Mouse (Mus musculus): ENCODE data around the gene Zfhx3. TPM values are rescaled to one million over a fixed set of nuclear protein-coding genes. Genes with fewer than 3 reads are reported as not detected.

The Zfhx3 gene
- polyA plus RNA-seq, 1 experiment from 2014 or later = 8.2 TPM

- Histone ChIP-seq H3K4me3 (ENCODE audit: low read depth, low read length) (no peak overlapping the region), H3K36me3 (ENCODE audit: insufficient read depth, low read length) (no peaks in the 10 kb centered on the region), H3K27me3 (replicated peaks; ENCODE audit: insufficient read depth, low read length) (no peaks in the 10 kb centered on the region), H3K4me1 (ENCODE audit: insufficient read depth, low read depth, low read length) (no peaks in the 10 kb centered on the region), H3K4me2 (replicated peaks; ENCODE audit: low read depth, low read length) (no peak overlapping the region), H3K9me3 (ENCODE audit: low read length) (no peaks in the 10 kb centered on the region), H3K9ac (replicated peaks; ENCODE audit: low read depth) (no peak overlapping the region), H3K27ac (ENCODE audit: low read length) (no peak overlapping the region)
- WGBS = 70% methylated on average over 7 of the region's 7 CpGs
- no peak for ATAC-seq
- DNase-seq (ENCODE audit: low spot score) = no peak
- no peak for TF ChIP-seq EP300 (IDR thresholded peaks at IDR 0.05)
- TF ChIP-seq CTCF (IDR thresholded peaks at IDR 0.05) = no peak
Measured at GRCm38 (mm10) chr8:108577571-108577970, 635.1 kb downstream of the Zfhx3 start.

DNA sequence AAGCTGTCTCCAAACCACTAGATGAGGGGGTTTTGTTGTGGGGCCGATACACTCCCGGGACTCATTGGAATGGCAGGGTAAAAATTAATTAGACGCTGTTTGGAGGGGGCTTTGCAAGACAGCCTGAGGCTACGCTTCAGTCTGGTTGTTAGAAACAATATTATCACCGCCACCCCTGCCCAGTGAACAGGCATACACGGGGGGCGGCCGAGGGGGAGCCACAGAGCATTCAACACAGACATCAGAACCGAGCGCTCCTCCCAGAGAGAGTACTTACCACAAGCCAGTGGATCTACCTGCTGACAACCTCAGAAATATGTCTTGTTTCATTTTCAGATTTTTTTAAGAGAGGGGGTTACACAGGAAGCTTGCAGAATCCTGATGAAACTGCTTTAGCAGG, 635.9 kb downstream of the Zfhx3 start:
- H3K9ac ChIP-seq (replicated peaks; ENCODE audit: low read depth) = no peak overlapping the region
- no peaks in the 10 kb centered on the region for H3K27me3 ChIP-seq (replicated peaks; ENCODE audit: insufficient read depth, low read length)
- no peaks in the 10 kb centered on the region for H3K9me3 ChIP-seq (ENCODE audit: low read length)
- H3K4me1 ChIP-seq (ENCODE audit: insufficient read depth, low read depth, low read length) = no peaks in the 10 kb centered on the region
- ATAC-seq = no peak
- 82% methylated on average over 10 of the region's 10 CpGs for WGBS
- no peak overlapping the region for H3K4me2 ChIP-seq (replicated peaks; ENCODE audit: low read depth, low read length)
- no peaks in the 10 kb centered on the region for H3K36me3 ChIP-seq (ENCODE audit: insufficient read depth, low read length)
- H3K27ac ChIP-seq (ENCODE audit: low read length) = no peak overlapping the region
- no peak for DNase-seq (ENCODE audit: low spot score)
- no peak overlapping the region for H3K4me3 ChIP-seq (ENCODE audit: low read depth, low read length)
- TF ChIP-seq CTCF (IDR thresholded peaks at IDR 0.05) (no peak), EP300 (IDR thresholded peaks at IDR 0.05) (no peak)

GRCm38 (mm10) chr8:108579808-108580207, 637.4 kb downstream of the Zfhx3 start:
- no peaks in the 10 kb centered on the region for H3K27me3 ChIP-seq (replicated peaks; ENCODE audit: insufficient read depth, low read length)
- ATAC-seq (no peak), DNase-seq (ENCODE audit: low spot score) (no peak)
- TF ChIP-seq CTCF (IDR thresholded peaks at IDR 0.05) (no peak), EP300 (IDR thresholded peaks at IDR 0.05) (no peak)
- no peaks in the 10 kb centered on the region for H3K9me3 ChIP-seq (ENCODE audit: low read length)
- no peaks in the 10 kb centered on the region for H3K36me3 ChIP-seq (ENCODE audit: insufficient read depth, low read length)
- H3K4me2 ChIP-seq (replicated peaks; ENCODE audit: low read depth, low read length) = no peak overlapping the region
- no peaks in the 10 kb centered on the region for H3K4me1 ChIP-seq (ENCODE audit: insufficient read depth, low read depth, low read length)
- no peak overlapping the region for H3K9ac ChIP-seq (replicated peaks; ENCODE audit: low read depth)
- H3K4me3 ChIP-seq (ENCODE audit: low read depth, low read length) = no peak overlapping the region
- H3K27ac ChIP-seq (ENCODE audit: low read length) = no peak overlapping the region
- WGBS = 76% methylated on average over 9 of the region's 9 CpGs

DNA sequence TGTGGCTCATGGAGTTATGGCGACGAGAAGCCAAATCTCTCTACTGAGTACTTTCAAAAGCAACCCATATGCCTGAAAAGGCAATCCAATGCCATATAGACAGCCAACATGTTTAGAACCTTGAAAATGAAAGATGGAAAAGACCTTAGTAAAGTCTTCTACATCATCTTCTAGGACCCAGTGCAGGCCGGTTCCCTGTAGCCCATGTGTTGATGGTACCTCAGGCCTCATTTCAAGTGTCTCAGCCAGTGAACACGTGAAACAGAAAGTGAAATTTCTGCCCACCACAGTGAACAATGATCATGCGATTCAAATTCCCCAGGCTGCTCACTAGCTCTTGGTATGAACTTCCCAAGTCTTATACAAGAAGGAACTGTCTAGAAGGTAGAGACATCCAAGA, 637.9 kb downstream of the Zfhx3 start:
- Histone ChIP-seq H3K9me3 (ENCODE audit: low read length) (no peaks in the 10 kb centered on the region), H3K9ac (replicated peaks; ENCODE audit: low read depth) (no peak overlapping the region), H3K4me2 (replicated peaks; ENCODE audit: low read depth, low read length) (no peak overlapping the region), H3K4me1 (ENCODE audit: insufficient read depth, low read depth, low read length) (no peaks in the 10 kb centered on the region), H3K27me3 (replicated peaks; ENCODE audit: insufficient read depth, low read length) (no peaks in the 10 kb centered on the region), H3K4me3 (ENCODE audit: low read depth, low read length) (no peak overlapping the region), H3K36me3 (ENCODE audit: insufficient read depth, low read length) (no peaks in the 10 kb centered on the region), H3K27ac (ENCODE audit: low read length) (no peak overlapping the region)
- 94% methylated on average over 5 of the region's 5 CpGs for WGBS
- DNase-seq (ENCODE audit: low spot score) (no peak), ATAC-seq (no peak)
- TF ChIP-seq EP300 (IDR thresholded peaks at IDR 0.05) = no peak
- no peak for TF ChIP-seq CTCF (IDR thresholded peaks at IDR 0.05)

DNA sequence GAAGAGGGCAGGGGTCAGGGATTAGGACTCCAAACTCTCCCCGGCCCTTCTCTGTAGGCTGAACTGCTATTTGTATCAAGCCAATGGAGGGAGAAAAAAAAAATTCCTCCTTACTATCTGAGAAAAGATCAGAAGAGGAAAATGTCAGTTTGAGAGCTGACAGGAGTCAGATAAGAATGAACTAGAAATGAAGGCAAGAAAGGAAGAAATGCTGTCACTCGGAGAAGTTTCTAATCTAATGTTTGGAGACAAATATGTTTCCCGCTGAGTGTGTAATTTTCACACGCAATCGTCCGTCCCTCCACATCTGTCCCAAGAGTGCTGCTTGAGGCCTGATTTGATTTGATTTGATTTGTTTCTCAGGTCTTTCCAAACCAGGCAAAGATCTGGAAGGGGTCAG, 639.1 kb downstream of the Zfhx3 start:
- no peak overlapping the region for H3K4me3 ChIP-seq (ENCODE audit: low read depth, low read length)
- 56% methylated on average over 6 of the region's 6 CpGs for WGBS
- H3K4me1 ChIP-seq (ENCODE audit: insufficient read depth, low read depth, low read length) = no peaks in the 10 kb centered on the region
- H3K4me2 ChIP-seq (replicated peaks; ENCODE audit: low read depth, low read length) = no peak overlapping the region
- H3K36me3 ChIP-seq (ENCODE audit: insufficient read depth, low read length) = no peaks in the 10 kb centered on the region
- H3K9me3 ChIP-seq (ENCODE audit: low read length) = no peaks in the 10 kb centered on the region
- TF ChIP-seq CTCF (IDR thresholded peaks at IDR 0.05) (no peak), EP300 (IDR thresholded peaks at IDR 0.05) (no peak)
- no peak overlapping the region for H3K9ac ChIP-seq (replicated peaks; ENCODE audit: low read depth)
- DNase-seq (ENCODE audit: low spot score) = no peak
- H3K27ac ChIP-seq (ENCODE audit: low read length) = no peak overlapping the region
- no peak for ATAC-seq
- no peaks in the 10 kb centered on the region for H3K27me3 ChIP-seq (replicated peaks; ENCODE audit: insufficient read depth, low read length)

- Histone ChIP-seq H3K9ac (replicated peaks; ENCODE audit: low read depth) (no peak overlapping the region), H3K36me3 (ENCODE audit: insufficient read depth, low read length) (no peaks in the 10 kb centered on the region), H3K4me2 (replicated peaks; ENCODE audit: low read depth, low read length) (no peak overlapping the region), H3K27me3 (replicated peaks; ENCODE audit: insufficient read depth, low read length) (no peaks in the 10 kb centered on the region), H3K4me1 (ENCODE audit: insufficient read depth, low read depth, low read length) (no peaks in the 10 kb centered on the region), H3K4me3 (ENCODE audit: low read depth, low read length) (no peak overlapping the region), H3K9me3 (ENCODE audit: low read length) (no peaks in the 10 kb centered on the region), H3K27ac (ENCODE audit: low read length) (no peak overlapping the region)
- DNase-seq (ENCODE audit: low spot score) (no peak), ATAC-seq (no peak)
- TF ChIP-seq CTCF (IDR thresholded peaks at IDR 0.05) (no peak), EP300 (IDR thresholded peaks at IDR 0.05) (no peak)
- WGBS = 90% methylated on average over 3 of the region's 3 CpGs
Measured at GRCm38 (mm10) chr8:108582251-108582650, 639.8 kb downstream of the Zfhx3 start.

DNA sequence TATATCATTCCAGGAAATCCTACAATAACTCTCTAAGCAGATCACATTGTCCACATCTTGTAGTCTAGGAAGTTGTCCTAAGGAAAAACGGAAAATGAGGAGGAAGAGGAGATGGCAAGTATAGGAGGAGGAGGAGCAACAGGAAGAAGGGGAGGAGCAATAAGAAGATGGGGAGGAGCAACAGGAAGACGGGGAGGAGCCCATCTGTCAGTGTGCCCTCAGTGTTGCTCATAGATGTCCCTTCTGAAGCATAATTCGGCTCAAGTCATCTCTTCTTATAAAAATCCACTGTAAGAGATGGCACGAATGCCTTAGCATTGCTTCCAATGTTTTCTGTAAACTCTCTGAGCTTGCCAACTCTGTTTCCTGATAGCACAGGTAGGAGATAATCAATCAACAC, 640.8 kb downstream of the Zfhx3 start:
- DNase-seq (ENCODE audit: low spot score) (no peak), ATAC-seq (no peak)
- TF ChIP-seq CTCF (IDR thresholded peaks at IDR 0.05) (no peak), EP300 (IDR thresholded peaks at IDR 0.05) (no peak)
- Histone ChIP-seq H3K27ac (ENCODE audit: low read length) (no peak overlapping the region), H3K36me3 (ENCODE audit: insufficient read depth, low read length) (no peaks in the 10 kb centered on the region), H3K4me1 (ENCODE audit: insufficient read depth, low read depth, low read length) (no peaks in the 10 kb centered on the region), H3K9ac (replicated peaks; ENCODE audit: low read depth) (no peak overlapping the region), H3K4me3 (ENCODE audit: low read depth, low read length) (no peak overlapping the region), H3K27me3 (replicated peaks; ENCODE audit: insufficient read depth, low read length) (no peaks in the 10 kb centered on the region), H3K4me2 (replicated peaks; ENCODE audit: low read depth, low read length) (no peak overlapping the region), H3K9me3 (ENCODE audit: low read length) (no peaks in the 10 kb centered on the region)
- 83% methylated on average over 4 of the region's 4 CpGs for WGBS
